Mouse (Mus musculus): ENCODE results near the gene Gm8104. TPM values are rescaled to one million over a fixed set of nuclear protein-coding genes. Genes with fewer than 3 reads are reported as not detected.
"Not testable (repeated sequence)": the region's sequence is repeated elsewhere in the genome, so short reads cannot be mapped to it uniquely, and the experiment has no call there.

Gm8104 gene
- not detected in 2 replicates for polyA plus RNA-seq (2015; fragmentation: Nextera tagmentation; extraction: Ambion mirVana)

DNA sequence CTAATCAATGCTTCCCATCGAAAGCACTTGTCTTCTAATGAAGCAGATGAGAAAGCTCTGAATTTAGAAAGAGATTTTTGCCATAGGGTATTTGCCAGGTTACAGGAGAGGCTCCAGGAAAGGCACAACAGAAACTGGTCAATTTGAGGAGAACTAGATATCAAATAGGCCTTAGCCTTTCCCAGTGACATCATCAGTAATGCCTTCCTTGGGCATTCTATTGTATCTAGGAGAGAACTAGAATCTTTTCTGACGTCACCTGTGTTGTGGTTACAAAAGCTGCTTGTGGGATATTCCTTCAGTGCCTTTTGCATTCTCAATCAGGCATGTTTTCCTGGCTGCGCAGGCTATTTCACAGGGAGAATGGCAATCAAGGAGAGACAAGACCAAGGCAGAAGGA lies at the start of gene Gm8104:
Gm8104 (plus strand) TSS at position 301 of the 400 bp plus-strand sequence.
- 65% methylated on average over 3 of the region's 3 CpGs for WGBS
- not testable (repeated sequence) for ATAC-seq; H3K4me2 ChIP-seq (replicated peaks); H3K4me1 ChIP-seq (replicated peaks); H3K9me3 ChIP-seq; H3K9ac ChIP-seq; H3K4me3 ChIP-seq (replicated peaks); H3K36me3 ChIP-seq; H3K27ac ChIP-seq; H3K27me3 ChIP-seq (replicated peaks)

DNA sequence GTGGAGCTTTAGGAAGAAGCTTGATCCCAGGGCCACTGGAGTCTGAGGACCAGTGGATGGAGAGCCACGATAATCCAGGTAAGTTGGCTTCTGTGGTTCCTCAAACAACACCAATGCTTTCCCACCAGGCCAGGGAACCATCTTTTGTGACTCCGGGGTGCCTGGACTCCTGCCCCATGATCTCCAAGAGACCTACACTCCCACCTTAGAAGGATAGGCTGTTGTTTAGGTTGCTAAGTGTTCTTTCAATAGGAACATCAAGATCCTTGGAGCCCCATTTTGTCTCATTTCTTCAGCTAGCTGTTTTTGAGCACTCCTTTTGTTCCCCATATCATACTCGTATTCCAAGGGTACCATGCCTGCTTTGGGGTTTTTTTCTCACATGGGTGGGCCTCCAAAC lies 42.3 kb upstream of the Gm8104 start:
- H3K36me3 ChIP-seq; H3K9me3 ChIP-seq; ATAC-seq; H3K4me2 ChIP-seq (replicated peaks); H3K4me3 ChIP-seq (replicated peaks); H3K27me3 ChIP-seq (replicated peaks); H3K9ac ChIP-seq; H3K27ac ChIP-seq; H3K4me1 ChIP-seq (replicated peaks): not testable (repeated sequence)
- WGBS = 82% methylated on average over 3 of the region's 3 CpGs

DNA sequence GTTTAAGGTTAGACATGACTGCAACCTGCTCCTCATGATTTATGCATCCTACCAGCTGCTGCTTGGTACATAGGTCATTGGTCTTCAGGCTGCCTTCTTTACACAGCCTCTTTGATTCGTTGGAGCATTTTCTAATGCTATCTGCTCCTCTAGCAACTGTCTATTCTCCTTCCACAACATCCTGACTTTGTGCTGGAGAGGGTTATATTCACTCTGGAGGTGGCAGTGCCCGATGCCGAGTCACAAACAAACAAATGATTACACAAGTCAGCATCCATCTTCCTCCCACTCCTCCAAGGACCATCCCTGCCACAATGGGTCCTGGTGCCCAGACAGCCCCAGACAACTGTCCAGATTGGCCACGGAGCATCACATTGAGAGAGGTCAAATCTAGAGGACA lies 40.2 kb upstream of the Gm8104 start:
- 69% methylated on average over 4 of the region's 4 CpGs for WGBS
- not testable (repeated sequence) for H3K27ac ChIP-seq; ATAC-seq; H3K27me3 ChIP-seq (replicated peaks); H3K9ac ChIP-seq; H3K4me1 ChIP-seq (replicated peaks); H3K36me3 ChIP-seq; H3K9me3 ChIP-seq; H3K4me3 ChIP-seq (replicated peaks); H3K4me2 ChIP-seq (replicated peaks)

DNA sequence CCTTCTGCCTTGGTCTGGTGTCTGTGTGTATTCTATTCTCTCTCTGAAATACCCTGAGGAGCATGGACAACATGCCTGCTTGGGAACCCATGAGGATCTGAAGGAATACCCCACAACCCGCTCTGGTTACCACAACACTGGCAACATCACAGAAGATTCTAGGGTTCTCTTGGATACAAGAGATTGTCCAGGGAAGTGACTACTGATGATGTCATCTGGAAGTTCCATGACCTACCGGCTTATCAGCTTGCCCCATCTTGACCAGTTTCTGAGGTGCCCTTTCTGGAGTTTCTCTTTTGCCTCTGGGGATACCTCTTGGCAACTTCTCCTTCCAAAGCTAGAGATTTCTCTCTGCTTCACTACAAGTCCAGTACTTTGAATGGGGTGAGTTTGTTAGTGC lies 23.9 kb upstream of the Gm8104 start, which contains the start of gene Gm8094:
Gm8094 (minus strand) TSS at position 101 of the 400 bp plus-strand sequence.
- H3K27ac ChIP-seq; H3K36me3 ChIP-seq; ATAC-seq; H3K4me3 ChIP-seq (replicated peaks); H3K9ac ChIP-seq; H3K4me1 ChIP-seq (replicated peaks); H3K9me3 ChIP-seq; H3K4me2 ChIP-seq (replicated peaks); H3K27me3 ChIP-seq (replicated peaks): not testable (repeated sequence)
- WGBS = 86% methylated on average over 2 of the region's 2 CpGs

DNA sequence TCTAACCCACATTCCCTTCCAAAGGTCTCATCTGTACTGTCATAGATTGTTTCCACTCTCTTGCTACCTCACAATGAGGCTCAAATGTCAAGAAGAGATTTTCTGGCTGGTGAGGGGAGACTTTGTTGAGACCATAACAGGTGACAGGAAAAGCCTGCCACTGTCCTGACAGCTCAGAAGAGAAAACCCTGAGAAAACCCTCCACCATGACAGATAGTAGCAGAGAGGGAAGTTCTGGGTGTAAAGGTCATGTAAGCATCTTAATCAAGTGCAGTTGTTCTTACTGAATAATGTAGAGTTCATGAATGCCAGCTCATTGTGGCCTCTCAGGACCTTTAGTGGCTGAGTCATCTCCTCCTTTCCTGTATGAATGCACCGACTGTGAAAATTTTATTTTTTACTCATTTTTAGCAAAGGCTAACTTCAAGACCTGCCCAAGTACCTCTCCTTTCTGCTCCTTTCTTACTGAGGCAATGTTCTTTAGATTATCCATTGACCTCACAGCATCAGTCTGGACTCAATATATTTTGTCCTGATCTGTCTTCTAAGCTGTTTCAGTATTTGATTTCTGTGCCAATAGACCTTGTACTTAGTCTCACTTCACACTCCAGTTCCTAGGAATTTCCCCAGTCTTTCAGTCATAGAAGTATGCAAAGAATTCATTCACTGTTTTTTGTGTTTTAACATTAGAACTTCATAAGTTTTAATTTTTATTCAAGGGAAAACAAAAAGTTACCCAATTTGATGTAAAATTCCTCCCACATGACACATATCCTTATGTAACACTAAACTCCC lies 15.3 kb upstream of the Gm8104 start:
- H3K4me1 ChIP-seq (replicated peaks); H3K9me3 ChIP-seq; H3K4me3 ChIP-seq (replicated peaks); H3K9ac ChIP-seq; H3K27ac ChIP-seq; H3K36me3 ChIP-seq; ATAC-seq; H3K4me2 ChIP-seq (replicated peaks); H3K27me3 ChIP-seq (replicated peaks): not testable (repeated sequence)
- WGBS = 70% methylated on average over 1 of the region's 1 CpGs

DNA sequence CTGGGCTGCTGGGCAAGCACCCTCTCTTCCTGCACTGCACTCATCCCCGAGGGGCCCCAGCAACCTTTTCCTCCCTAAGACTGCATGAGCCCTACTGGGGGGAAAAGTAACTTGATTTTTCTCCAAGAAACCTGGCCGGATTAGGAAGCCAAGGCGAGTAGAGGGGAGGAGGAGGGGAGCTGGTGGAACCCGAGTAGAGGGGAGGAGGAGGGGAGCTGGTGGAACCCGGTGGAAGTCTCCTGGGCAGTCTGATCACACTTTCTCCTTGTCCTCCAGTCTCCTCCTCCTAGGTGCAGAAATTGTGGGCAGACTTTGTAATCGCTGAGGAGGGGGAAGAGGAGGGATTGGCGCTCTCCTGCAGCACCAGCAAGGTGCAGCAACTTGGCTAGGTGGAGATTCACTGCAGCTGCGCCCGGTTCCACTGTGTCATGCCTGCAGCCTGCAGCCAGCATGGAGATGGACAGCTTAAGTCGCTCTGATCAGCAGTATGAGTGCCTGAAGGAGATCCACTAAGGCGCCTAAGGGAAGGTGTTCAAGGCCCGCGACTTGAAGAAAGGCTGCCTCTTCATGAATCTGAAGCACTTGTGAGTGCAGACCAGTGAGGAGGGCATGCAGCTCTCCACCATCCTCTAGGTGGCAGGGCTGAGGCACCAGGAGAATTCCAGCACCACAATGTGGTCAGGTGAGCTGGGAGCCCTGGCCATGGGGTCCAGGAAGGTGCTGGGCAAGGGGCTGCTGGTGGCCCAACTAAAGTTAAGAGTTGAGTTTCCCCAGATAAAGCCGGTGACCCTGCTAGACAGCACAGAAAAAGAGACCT lies 11.1 kb upstream of the Gm8104 start:
- H3K36me3 ChIP-seq; H3K27me3 ChIP-seq (replicated peaks); H3K4me2 ChIP-seq (replicated peaks); H3K9ac ChIP-seq; H3K4me3 ChIP-seq (replicated peaks); H3K27ac ChIP-seq; H3K4me1 ChIP-seq (replicated peaks); H3K9me3 ChIP-seq: not testable (repeated sequence)
- peak; percentile 45; the same call in 1 of the 2 replicates for ATAC-seq
- 26% methylated on average over 1 of the region's 14 CpGs for WGBS

DNA sequence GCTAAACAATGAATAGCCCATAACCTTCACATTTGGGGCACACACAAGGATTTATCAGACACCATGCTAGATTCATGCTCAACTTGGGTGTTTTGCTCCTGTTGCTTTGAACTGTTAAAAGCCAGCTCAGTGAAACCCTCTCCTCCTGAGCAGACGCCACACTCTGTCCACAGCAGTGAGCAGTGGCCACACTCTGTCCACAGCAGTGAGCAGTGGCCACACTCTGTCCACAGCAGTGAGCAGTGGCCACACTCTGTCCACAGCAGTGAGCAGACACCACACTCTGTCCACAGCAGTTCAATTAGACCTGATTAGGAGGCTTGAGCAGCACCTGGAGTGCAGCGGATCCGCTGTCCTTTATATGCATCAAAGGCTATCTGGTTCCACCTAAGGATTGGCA lies 19.3 kb downstream of the Gm8104 start:
- H3K4me2 ChIP-seq (replicated peaks); H3K9ac ChIP-seq; H3K4me3 ChIP-seq (replicated peaks); H3K36me3 ChIP-seq; H3K4me1 ChIP-seq (replicated peaks); H3K27me3 ChIP-seq (replicated peaks); H3K27ac ChIP-seq; ATAC-seq; H3K9me3 ChIP-seq: not testable (repeated sequence)
- WGBS = 95% methylated on average over 3 of the region's 3 CpGs

DNA sequence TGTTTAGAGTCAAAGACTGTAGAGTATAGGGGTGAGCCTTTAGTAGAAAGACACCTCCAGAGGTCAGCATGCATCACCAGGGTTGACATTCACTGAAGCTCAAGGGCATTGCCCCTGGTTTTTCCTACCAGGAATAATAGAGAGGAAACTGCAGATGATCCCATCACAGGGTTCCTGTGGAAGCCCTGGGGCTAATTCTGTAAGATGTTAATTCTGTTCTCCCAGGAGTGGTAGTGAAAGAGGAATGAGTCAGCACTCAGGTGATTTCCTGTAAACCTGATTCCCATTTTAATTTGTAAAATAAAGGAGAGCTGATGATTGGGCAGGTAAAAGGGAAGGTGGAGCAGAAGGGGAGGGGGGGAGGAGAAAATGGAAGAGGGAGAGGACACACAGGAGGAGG lies 25.9 kb downstream of the Gm8104 start:
- not testable (repeated sequence) for H3K9me3 ChIP-seq; H3K4me3 ChIP-seq (replicated peaks); H3K36me3 ChIP-seq; H3K9ac ChIP-seq; H3K27ac ChIP-seq; H3K27me3 ChIP-seq (replicated peaks); ATAC-seq; H3K4me1 ChIP-seq (replicated peaks); H3K4me2 ChIP-seq (replicated peaks)

Other genes with a start within 250 kb of the Gm8104 start
- not detected in 2 replicates for gene Gm21977, start 247.1 kb upstream of the Gm8104 start, polyA plus RNA-seq (2015; fragmentation: Nextera tagmentation; extraction: Ambion mirVana)
- not detected in 2 replicates for gene Gm8082, start 107.0 kb upstream of the Gm8104 start, polyA plus RNA-seq (2015; fragmentation: Nextera tagmentation; extraction: Ambion mirVana)
- not detected in 2 replicates for gene Gm10376, start 85.0 kb upstream of the Gm8104 start, polyA plus RNA-seq (2015; fragmentation: Nextera tagmentation; extraction: Ambion mirVana)
- not detected in 2 replicates for gene Gm8094, start 24.0 kb upstream of the Gm8104 start, polyA plus RNA-seq (2015; fragmentation: Nextera tagmentation; extraction: Ambion mirVana)
- gene Gm7233, start 79.3 kb downstream of the Gm8104 start, polyA plus RNA-seq (2015; fragmentation: Nextera tagmentation; extraction: Ambion mirVana) = not detected in 2 replicates
- not detected in 2 replicates for gene Gm8122, start 134.7 kb downstream of the Gm8104 start, polyA plus RNA-seq (2015; fragmentation: Nextera tagmentation; extraction: Ambion mirVana)
- not detected in 2 replicates for gene Gm8126, start 158.0 kb downstream of the Gm8104 start, polyA plus RNA-seq (2015; fragmentation: Nextera tagmentation; extraction: Ambion mirVana)
- gene Gm9732, start 174.4 kb downstream of the Gm8104 start, polyA plus RNA-seq (2015; fragmentation: Nextera tagmentation; extraction: Ambion mirVana) = not detected in 2 replicates
- gene Gm8127, start 193.2 kb downstream of the Gm8104 start, polyA plus RNA-seq (2015; fragmentation: Nextera tagmentation; extraction: Ambion mirVana) = not detected in 2 replicates
- gene 1700001F09Rik, start 247.2 kb downstream of the Gm8104 start, polyA plus RNA-seq (2015; fragmentation: Nextera tagmentation; extraction: Ambion mirVana) = not detected in 2 replicates

Measured in intestine, embryonic 15.5 days (tissue).